Mouse (Mus musculus): ENCODE measurements at regions not wholly inside any gene's neighbourhood (a gene's known extent, or its start where the extent isn't known, plus 50 kb on each side); places are given as distances from the start of the nearest gene placed in this dataset.

GRCm38 (mm10) chr3:25240196-25240595 lies 96.1 kb upstream of the Naaladl2 start:
- ATAC-seq (ENCODE audit: insufficient number of reproducible peaks, low FRiP score, low TSS enrichment), result peak; percentile 94

- ATAC-seq (ENCODE audit: insufficient number of reproducible peaks, low FRiP score, low TSS enrichment), result no peak
These were observed 76.5 kb upstream of the Naaladl2 start for GRCm38 (mm10) chr3:25220601-25221000.

GRCm38 (mm10) chr3:25208041-25208685 lies 64.1 kb upstream of the Naaladl2 start:
- peak; percentile 99 for ATAC-seq (ENCODE audit: insufficient number of reproducible peaks, low FRiP score, low TSS enrichment)

Data from cerebellum, adult (tissue).